ENCODE assay signal across 8 mouse cellular contexts in the genomic region with DNA sequence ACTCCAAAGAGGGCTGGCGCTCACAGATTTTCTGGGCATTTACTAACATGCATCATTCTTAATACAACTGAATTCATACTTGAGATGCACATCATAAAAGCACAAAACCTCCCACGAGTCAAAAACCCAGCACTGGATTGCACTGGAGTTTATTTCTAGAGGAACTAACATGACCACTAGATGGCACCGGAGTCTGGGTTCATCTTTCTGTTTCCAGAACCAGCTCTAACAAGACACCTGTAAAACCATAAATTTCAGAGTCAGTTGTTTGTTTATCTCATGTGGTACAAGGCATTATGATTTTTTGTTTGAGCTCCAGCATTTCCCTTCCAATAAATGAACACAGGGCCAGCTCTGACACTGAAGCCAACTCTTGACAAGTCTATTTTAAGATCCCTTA.
DNase-seq lines count a peak whose midpoint lies in the region; ATAC-seq lines count a peak whose summit lies in the region.

No protein-coding gene starts in this region.

- H3K4me1 ChIP-seq in hindbrain, embryonic 11.5 days (replicated peaks; ENCODE audit: control insufficient read depth, insufficient read depth, low read length), result no peaks in the 10 kb centered on the region
- no peaks in the 10 kb centered on the region for H3K4me1 ChIP-seq in hindbrain, embryonic 13.5 days (replicated peaks)

- H3K4me3 ChIP-seq in hindbrain, embryonic 11.5 days (ENCODE audit: low read depth, low read length), result no peak overlapping the region
- H3K4me3 ChIP-seq in hindbrain, embryonic 13.5 days, result no peak overlapping the region

- H3K4me2 ChIP-seq in hindbrain, embryonic 11.5 days (replicated peaks; ENCODE audit: low read depth, low read length), result no peak overlapping the region
- H3K4me2 ChIP-seq in hindbrain, embryonic 13.5 days, result no peak overlapping the region

- peak; percentile 67 for DNase-seq in hindbrain, embryonic 11.5 days (ENCODE audit: low spot score)
- peak; percentile 36 for DNase-seq in CD4-positive helper T cell, adult 2 months (ENCODE audit: low read depth, low spot score)
- peak; percentile 60 for DNase-seq in adrenal gland, postnatal 14 days
- DNase-seq in fibroblast of lung, adult 2 months (ENCODE audit: low read depth), result peak; percentile 31
- peak; percentile 57 to 69 for DNase-seq in kidney, postnatal 4 days
- DNase-seq in lung, postnatal 14 days, result peak; percentile 66

- 31% methylated on average over 3 of the region's 3 CpGs for WGBS in hindbrain, embryonic 11.5 days
- 27% methylated on average over 3 of the region's 3 CpGs for WGBS in hindbrain, embryonic 13.5 days

- no peaks in the 10 kb centered on the region for H3K9me3 ChIP-seq in hindbrain, embryonic 11.5 days (ENCODE audit: control insufficient read depth, low read length)
- H3K9me3 ChIP-seq in hindbrain, embryonic 13.5 days, result no peaks in the 10 kb centered on the region

- no peak overlapping the region for H3K9ac ChIP-seq in hindbrain, embryonic 11.5 days (ENCODE audit: low read depth, low read length)
- no peak overlapping the region for H3K9ac ChIP-seq in hindbrain, embryonic 13.5 days

- H3K27ac ChIP-seq in hindbrain, embryonic 11.5 days (ENCODE audit: low read depth, low read length), result no peak overlapping the region
- H3K27ac ChIP-seq in hindbrain, embryonic 13.5 days, result no peak overlapping the region

- no peaks in the 10 kb centered on the region for H3K27me3 ChIP-seq in hindbrain, embryonic 11.5 days (ENCODE audit: control insufficient read depth, insufficient read depth, low read length)
- H3K27me3 ChIP-seq in hindbrain, embryonic 13.5 days, result no peaks in the 10 kb centered on the region

- no peaks in the 10 kb centered on the region for H3K36me3 ChIP-seq in hindbrain, embryonic 11.5 days (ENCODE audit: control insufficient read depth, insufficient read depth, low read length)
- no peaks in the 10 kb centered on the region for H3K36me3 ChIP-seq in hindbrain, embryonic 13.5 days

- ATAC-seq in hindbrain, embryonic 11.5 days (ENCODE audit: low FRiP score), result no peak
- ATAC-seq in hindbrain, embryonic 13.5 days (ENCODE audit: low FRiP score), result no peak
- no peak for ATAC-seq in erythroblast, adult 5-6 weeks (replicated peaks; ENCODE audit: low FRiP score, poor library complexity, severe bottlenecking)
